Mouse (Mus musculus): ENCODE measurements around the gene Igf2r. TPM values are rescaled to one million over a fixed set of nuclear protein-coding genes. Genes with fewer than 3 reads are reported as not detected.
A peak's percentile ranks its signal among the peaks of the same experiment; 100 is the strongest.

The Igf2r gene
- polyA plus RNA-seq, 3 experiments from 2014 or later: 14.8 to 40.1 (median 36.0) TPM

DNA sequence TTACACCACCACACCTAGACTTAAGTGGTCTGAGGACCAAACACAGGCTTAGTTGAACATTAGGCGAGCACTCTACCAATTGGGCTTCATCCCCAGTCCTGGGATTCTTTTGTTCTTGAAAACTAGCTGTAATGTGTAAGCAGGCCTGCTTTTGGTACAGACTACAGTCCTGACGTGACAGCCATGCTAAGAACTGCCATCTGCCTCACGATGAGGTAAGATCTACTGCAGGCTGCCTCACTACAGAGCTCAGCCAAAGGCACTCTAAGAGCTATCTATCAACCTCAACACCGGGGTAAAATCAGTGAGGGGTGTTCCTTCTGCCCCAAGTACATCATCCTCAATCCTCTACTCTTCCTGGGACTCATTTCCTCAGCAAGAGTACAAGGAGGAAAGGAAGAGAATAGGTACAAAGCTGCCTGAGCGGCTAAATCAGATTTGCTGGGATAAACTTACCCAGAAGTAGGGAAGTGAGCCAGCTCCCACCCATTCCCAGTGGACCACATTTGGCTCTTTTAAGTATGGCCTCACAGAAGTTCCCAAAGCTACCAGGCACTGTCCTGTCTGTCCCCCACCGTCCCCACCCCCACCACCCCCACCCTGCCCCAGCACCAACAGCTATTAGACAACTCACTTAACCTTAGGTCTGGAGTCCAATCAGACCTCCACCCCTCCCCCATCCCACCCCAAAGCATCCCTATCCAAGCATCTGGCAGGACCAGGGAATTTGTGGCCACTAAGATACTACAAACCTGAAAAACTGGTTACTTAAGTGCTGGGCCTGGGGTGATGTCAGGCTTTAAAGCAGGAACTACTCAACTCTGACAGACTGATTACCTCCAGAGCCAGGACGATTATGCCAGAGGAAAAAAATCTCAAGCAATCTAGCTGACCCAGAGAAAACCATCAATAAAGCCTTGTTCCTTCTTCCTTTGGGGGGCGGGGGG is 19.8 kb downstream of the Igf2r start:
- no peak for ATAC-seq

DNA sequence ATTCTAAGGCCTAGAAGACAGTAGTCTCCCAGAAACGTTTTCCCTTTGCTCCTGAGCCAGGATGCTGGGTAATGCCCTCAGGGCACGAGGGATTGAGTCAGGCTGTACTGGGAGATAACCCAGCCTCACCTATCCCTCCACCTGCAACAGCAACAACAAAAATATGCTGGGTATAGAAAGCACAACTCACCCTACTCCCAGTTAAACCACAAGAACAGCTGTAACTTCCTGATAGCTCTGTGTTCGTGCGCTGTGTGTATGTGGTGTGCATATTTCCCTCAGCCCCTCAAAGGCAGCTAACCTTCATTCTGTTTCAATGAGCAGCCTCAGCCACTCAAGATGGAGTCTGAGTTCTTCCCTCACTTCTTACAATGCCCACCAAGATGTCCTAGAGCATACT is 23.7 kb downstream of the Igf2r start:
- ATAC-seq: peak; percentile 48

DNA sequence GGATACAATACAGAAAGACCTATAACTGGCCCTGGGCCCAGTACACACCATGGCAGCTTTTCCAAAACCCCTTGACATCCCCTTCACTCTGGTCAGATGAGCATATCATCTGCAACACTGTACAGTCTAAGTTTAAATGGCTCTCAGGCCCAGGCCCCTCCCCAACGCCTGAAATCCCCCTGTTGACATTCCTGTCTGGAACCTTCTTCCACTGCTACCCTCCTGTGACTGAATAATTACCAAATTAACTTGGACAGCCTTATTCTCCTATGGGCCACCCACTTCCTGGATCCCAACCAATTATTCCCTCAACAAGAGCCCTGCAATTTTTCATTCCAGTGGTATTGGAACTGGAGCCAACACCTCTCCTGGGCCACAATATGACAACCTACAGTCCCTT is 25.4 kb downstream of the Igf2r start:
- ATAC-seq: no peak

DNA sequence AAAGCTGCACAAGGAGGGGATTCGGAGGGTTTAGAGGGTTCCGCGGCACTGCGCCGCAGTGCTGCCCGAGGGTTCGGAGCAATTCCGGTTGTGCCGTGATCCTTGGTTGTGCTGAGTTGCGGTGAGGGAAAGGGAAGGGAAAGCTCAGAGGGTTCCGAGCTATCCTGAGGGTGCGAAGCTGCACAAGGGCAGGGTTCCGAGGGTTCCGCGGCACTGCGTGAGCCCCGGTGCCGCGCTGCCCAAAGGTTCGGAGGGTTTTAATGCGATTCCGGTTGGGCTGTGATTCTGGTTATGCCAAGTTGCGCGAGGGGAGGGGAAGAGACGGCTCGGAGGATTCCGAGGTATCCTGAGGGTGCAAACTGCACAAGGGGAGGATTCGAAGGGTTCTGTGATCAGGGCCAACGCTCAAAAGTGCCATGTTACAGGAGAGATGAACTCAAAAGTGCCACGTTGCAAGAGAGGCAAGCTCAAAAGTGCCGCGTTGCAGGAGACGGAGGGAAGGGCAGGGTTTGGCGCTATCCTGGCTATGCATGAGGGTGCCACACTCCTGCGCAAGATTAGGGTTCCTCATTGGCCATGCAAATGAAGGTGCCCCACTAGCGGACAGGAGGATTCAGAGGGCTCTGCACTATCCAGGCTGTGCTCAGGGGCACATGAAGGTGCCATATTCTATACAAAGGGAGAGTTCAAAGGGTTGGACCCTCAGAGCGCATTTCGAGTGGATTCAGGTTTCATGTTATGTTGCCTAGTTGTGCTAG is 27.1 kb downstream of the Igf2r start:
- no peak for ATAC-seq

DNA sequence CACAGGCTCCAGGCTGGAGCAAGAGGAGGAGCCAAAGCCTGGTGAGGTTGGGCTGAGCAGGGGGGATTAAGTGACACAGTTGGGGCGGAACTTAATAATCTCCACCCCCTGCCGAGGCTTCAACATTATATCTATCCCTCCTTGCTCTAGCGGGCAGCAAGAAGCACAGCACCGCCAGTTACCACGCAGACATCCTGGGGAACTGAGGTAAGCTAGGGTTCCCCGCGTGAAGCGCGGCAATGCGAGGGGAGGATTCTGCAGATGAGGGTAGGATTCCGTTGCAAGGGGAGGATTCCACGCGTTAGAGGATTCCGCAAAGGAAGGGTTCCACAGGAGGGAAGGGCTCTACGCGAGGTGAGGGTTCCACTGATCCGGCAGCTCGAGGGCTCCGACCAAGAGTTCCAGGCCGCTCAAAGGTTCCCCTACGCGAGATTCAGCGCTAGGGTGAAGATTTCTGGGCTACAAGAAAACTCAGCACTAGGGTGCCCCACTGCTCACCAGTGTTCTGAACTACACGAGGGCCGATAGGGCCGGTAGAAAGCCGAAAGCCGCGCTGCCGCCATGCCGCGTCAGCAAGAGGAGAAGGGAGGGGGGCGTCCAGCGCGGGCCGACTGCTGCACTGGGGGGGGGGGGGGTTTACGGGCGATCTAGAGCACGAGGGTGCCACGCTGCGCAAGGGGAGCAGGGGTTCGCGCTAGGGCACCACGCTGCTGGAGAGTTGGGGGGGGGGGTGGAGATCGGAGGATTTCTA is 28.1 kb downstream of the Igf2r start:
- ATAC-seq: peak; percentile 86

DNA sequence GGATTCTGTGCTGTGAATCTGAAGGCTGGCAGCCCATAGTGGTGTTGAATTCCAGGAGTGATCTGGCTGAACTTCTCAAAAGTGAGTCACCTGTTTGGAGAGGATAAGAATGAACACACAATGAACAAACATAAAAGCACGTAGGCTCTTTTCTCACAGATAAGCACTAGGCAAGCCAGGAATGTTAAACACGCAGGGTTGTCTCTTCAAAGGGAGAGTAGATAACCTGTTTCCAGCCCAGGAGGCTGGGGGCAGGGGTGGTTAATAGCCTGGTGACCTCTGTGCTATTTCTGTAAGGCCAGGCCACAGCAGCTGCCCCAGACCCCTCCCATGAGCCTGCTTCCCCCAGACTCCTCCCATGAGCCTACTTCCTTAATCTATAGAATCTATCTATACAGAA is 29.1 kb downstream of the Igf2r start:
- no peak for ATAC-seq

DNA sequence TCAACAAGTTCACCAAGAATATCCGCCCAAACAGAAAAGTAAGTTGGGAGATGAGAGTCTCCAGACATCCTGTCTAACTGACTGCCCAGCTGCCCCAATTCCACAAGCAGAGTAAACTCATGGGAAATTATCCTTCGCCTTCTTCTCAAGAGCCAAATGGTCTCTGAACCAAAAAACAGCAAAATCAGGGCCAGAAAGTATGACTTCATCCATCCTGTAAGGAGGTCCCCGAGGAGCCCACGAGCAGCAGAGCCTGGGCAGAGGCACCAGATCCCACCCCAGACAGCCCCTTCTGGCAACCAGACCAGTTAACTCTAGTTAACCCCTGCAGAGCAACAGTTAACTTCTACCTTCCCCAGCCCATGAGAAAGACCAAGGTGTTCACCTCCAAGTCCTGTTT is 29.9 kb downstream of the Igf2r start:
- ATAC-seq: no peak

DNA sequence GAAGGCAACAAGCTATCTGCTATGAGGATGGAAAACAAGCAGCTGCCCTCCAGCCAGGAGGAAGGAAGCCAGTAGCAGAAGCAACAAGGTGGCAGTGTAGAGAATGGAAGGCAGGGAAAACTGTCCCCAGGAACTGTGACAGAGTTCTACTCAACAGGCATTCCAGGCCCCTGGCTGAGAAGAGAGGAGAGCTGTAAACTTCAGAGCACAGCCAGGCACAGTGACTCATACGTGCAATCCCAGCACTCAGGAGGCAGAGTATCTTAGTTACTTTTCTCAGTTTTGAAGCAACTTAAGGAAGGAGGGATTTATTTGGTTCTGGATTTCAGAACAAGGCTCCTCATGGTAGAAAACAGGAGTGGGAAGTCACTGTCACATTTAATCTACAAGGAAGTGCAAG is 31.5 kb downstream of the Igf2r start:
- ATAC-seq: no peak

DNA sequence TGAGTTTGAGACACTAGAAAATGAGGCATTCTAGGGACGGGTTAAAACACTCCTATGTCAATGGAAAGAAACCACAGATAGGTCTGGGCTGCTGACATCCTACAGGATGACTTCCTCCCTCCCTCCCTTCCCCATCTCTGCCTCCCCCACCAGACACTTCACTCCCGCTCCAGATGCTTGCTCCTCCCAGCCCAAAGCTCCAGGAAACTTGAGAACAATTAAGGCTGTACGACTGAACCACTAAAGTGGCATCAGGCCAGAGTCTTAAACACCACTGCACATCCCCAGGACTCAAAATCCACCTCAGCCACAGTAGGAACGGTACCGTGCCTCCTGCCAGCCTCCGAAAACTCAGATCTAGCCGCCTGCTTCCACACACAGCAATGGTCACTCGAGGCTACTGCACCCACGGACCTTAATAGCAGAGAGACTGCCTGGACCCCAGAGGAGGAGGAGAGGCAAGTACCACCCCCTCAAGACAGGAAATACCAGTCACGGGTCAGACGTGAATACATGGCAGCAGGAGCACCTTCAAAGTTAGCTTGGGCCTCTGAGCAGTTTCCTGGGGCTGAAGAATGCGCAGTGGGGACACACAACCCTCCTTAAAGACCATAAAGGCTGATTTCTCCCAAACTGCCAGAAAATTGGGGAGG is 35.1 kb downstream of the Igf2r start:
- ATAC-seq: no peak

DNA sequence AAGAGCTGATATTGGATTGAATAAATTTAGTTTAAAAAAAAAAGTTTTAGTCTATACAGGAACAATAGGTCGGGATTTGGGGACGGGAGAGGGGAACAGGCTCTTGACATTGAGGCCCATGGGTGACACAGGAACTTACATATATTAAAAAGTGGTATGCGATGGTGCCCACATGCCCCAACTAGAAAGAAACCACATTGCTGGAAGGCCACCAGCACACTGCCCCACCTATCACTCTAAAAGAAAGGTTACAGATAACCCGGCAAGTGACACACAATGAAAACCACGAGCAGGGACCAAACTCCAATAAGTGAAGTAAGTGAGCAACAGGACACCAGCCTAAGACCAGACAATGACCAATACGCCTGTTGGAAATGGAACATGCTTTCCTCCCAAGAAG is 36.3 kb downstream of the Igf2r start:
- no peak for ATAC-seq

DNA sequence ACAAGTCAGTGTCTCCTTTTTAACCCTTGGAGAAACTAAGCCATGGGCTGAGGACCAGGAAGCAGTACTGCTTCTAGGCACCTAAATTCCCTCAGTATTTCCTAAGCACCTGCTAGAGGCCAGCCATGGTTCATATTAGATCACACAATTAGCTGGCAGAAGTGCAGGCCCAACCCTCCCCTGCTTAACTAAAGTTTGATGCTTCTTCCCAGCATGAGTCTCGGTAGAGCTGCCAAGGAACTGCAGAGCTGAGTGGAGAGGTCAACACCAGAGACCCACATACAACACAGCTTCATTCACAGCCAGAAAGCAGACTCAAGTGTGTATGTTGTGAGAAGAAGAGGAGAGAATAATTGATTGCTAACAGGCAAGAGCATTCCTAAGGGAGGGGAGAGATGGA is 40.9 kb downstream of the Igf2r start:
- ATAC-seq: no peak

DNA sequence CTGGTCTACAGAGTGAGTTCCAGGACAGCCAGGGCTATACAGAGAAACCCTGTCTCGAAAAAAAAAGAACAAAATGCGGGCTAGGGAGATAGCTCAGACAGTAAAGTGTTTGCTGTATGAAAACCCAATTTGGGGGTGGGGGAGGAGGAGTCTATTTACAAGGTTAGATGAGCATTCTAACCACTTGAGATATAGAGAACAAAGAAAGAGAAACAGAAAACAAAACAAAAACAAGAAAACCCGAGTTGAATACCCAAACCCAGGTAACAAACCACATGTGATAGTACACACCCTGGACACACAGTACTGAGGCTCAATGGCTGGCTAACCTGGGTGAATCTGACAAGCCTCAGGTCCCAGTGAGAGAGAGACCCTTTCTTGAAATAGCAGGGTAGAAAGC is 41.7 kb downstream of the Igf2r start:
- peak; percentile 64 for ATAC-seq

DNA sequence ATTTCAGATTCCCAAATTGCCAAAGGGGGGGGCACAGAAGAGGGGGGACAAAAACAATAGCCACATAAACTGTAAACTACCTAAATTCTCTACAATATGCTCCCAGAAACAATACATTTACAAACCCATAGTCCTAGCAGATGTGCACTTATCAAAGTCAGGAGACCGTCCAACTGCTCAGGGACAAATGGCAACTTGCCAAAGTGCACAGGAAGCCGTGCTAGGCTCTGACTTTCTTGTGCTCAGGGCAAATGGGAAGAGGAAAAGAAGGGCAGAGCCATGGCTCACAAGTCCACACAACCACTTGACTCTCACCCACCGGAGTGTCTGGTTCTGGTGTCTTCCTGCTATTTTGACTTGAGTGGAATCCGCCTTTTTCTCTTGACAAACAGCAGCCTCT is 43.6 kb downstream of the Igf2r start:
- ATAC-seq: no peak

DNA sequence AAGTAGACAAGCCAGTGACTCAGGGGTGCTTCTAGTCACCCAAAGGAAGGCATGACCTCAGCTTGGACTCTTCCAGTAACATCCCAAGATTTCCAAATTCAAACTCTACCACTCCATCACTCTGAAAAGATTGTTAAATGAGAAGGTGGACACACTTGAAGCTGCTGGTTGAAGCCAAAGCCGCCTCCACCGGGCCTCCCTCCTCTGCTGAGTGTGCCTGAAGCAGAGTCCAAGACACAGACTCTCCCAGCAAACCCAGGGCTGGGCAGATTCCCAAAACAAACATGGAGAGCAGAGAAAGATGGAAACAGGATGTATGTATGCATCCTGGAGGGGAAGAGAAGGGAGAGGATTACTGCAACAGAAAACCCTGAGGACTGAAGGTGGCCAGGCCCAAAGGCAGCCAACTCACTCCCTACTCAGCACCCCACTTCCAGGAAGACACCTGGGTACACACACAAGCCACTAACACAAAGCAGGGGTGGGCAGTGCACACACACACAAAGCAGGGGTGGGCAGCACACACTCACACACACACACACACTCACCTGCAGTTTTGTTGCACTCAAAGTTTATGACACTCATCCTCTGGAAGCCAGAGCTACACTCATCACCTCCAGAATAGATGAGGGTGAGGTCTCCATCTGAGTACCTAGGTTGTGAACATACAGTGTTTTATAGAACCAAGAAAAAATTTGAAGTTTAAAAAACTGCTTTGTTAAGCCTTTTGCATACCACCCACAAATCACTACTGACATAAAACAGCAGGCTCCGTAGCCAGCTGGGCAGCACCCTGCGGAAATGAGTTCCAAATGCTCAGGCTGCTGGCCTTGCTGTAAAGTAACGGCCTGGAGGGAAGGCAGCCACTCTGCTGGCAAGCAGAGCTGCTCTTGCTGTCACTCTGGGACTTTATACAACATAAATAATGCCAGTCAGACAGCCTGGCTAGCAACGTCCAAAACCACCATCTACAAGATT is 44.4 kb downstream of the Igf2r start:
- no peak for ATAC-seq

DNA sequence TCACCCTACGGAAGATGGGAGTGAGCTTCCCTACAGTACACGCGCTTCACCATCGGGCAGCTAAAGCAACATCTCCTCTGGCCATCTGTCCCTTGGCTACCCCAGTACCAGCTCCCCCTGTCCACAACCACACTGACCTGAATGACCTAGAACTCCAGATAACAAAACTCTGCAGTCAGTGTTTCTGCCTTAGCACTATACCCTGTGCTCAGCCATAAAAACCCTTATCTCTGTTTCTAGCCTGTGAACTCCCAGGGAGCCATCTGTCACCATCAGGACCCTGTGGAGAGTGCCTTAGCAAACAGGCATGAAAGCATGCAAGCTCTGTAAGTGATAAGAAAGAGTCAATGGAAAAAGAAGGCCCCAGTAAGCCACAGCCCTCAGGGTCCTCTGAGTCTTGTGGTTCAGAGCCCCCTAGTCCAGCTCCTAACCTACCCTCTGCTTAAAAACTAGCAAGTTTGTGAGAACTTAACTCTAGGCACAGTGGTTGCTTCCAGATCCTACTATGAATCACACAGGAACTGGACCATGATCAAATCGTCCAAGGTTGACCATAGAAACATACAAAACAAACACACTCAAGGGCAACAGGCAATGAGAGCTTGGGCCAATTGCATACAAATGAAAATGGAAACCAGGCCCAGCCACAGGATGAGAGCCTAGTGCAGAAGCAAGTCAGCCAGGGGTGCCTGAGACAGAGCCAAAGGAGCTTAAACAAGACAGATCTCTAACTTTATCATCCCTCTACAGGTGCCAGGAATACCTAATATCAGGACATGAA is 45.3 kb downstream of the Igf2r start:
- ATAC-seq: no peak

DNA sequence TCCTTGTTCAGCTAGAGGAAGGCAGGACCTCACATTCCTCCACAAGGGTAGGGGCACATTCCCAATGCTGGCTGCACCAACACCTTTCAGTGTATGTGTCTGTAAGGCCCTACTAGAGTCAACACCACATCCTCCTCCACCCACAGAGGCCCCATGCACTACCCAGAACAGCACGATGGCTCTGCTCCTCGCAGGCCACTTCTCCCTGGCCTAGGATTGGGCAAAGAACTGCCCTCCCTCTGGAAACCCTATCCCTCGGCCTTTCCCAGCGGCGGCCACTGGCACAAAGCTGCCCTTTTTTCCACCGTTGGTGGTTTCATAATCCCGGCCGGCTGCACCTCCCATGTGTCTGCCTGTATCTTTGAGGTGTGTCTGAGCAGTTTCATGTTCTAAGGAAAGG is 46.8 kb downstream of the Igf2r start:
- peak; percentile 80 for ATAC-seq

DNA sequence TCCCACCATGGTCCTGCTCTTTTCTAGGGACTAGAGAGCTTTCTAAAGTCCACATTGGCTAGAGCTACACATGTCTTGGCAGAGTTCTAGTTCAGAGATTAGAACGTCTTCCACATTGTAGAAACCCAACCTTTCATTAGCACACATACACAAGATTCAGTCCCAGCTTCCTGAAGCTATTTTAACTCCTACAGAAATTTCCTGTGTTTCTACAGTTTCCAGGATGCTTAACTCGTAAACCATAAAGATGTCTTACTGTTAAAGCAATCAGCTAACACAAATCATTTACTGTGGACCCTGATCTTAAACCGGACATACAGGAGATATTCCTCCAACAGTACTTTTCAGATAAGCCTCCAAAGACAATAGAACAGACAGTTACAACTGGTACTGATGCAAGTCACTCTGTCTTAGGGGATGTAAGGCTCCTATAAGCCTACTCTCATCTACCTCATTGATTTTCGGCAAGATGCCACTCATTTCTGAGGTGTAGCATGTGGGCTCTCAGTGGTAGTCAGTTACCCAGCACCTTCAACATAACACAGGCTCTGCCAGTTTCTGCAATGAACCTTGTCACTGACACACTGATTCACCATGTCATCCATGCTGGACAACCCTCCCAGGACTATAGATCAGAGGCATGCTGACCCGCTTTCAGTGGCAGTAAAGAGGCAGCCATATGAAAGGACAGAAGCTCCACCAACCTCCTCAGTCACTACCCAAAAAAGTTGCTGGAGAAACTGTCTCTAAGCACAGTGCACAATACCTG is 48.2 kb downstream of the Igf2r start:
- ATAC-seq: no peak

DNA sequence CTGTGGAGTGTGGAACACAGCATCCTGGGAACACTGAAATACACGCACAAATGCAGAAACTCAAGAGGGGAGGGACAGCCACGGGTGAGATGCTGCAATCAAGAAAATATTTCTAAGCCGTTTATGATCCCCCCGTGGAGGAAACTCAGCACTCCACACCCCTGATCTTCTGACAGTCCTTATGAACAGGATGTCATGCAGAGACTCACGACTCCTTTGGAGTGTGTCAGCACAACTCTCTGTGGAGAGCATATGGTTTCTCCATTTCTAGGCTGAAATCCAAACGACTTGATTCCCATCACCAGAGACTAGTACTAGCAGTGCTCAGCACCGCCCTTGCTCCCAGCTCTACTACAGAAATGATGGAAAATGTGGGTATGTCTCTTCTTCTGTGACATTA is 51.2 kb downstream of the Igf2r start:
- no peak for ATAC-seq

DNA sequence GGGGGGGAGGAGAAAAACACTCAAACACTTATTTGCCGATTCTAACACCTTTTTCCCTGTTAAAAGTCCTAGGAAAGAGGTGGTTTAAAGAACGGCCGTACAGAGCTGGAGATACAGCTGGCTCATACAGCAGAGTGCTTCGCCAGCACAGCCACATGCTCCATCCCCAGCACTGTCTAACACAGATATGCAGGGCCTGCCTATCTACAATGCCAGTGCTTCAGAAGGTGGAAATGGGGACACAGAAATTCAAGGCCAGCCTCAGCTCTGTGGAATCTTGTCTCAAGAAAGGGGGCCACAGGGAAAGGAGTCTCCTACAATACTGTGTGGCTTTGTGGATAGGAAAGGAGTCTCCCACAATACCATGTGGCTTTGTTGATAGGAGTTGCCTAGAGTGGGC is 52.0 kb downstream of the Igf2r start:
- no peak for ATAC-seq

DNA sequence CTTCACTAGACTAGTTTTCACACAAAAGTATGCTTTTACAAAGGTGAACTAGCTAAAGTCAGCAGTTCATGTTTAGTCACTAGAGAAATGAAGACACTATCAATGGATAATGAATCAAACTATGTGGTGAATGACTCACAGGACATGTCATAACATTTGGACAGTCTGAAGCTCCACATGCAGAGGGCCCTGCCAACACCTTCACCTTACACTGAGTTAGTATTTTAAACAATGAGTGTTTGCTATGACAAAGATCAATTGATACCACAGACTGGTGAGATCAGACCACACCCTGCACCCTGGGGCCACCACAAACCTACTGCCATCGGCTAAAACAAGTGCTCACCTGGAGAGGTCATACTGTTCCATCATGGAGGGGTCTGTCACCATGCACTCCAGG is 54.4 kb downstream of the Igf2r start:
- no peak for ATAC-seq
